Mouse (Mus musculus): ENCODE measurements around the gene Pex5l. TPM values are rescaled to one million over a fixed set of nuclear protein-coding genes. Genes with fewer than 3 reads are reported as not detected.

Pex5l gene
- polyA plus RNA-seq, 1 experiment from 2014 or later = 0.14 TPM

DNA sequence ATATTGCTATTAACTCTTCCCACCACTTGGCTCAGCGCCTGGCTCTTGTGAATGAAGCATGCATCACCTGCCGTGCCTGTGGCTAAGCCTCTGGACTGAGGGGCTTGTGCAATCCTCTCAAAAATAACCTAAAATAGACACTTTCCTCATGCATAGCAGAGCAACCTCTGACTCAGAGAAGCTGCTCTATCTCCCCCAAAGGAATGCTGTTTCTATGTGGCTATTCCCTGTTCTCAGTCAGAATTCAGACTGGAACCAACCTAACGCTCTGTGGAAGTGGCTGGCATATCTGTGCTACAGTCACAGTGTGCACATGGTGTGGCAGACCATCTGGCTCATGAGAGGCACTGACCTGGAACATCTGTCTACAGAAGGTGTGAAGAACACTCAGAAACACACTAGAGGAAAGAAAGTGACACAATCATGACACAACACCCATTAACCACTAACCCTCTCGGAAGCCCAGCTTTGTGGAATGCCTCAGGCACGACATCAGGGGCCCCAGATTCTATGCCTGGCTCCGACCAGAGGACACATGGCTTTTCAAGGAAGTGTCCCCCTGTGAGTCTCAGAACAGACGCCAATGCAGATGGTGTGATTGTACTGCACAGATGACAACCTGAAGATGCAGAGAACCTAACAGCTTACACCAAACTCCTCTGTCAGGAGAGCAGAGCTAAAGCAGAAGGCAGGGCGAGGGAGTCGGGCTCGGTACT is 68.6 kb downstream of the Pex5l start:
- H3K4me1 ChIP-seq (replicated peaks; ENCODE audit: control insufficient read depth, insufficient read depth, low read length) = no peaks in the 10 kb centered on the region
- no peak overlapping the region for H3K4me2 ChIP-seq (replicated peaks; ENCODE audit: low read depth)
- H3K36me3 ChIP-seq (ENCODE audit: control insufficient read depth, insufficient read depth) = no peaks in the 10 kb centered on the region
- no peaks in the 10 kb centered on the region for H3K27me3 ChIP-seq (replicated peaks; ENCODE audit: control insufficient read depth, insufficient read depth, low read length)
- no peak overlapping the region for H3K4me3 ChIP-seq (ENCODE audit: low read depth, low read length)
- WGBS = 68% methylated on average over 10 of the region's 10 CpGs
- TF ChIP-seq CTCF (IDR thresholded peaks at IDR 0.05; ENCODE audit: low read depth) = no peak
- no peaks in the 10 kb centered on the region for H3K9me3 ChIP-seq (ENCODE audit: control insufficient read depth)
- no peak overlapping the region for H3K9ac ChIP-seq (ENCODE audit: low read depth, low read length)
- no peak for ATAC-seq
- H3K27ac ChIP-seq (ENCODE audit: low read depth, low read length) = no peak overlapping the region

DNA sequence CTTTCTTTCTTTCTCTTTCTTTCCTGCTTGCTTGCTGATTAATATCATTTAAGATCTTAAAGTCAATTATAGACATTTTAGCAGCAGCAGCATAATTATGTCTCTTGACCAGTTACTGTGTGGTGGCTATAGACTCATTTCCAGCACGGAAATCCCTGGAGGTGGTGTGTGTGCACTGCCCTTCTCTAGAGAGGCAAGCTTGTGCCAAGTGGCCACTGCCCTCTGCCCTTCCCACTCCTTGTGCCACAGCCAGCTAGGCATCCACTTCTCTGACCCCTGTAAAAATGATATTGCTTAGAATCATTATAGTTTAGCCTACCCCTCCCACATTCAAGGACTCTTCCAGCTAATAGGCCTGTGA is 69.2 kb downstream of the Pex5l start:
- Histone ChIP-seq H3K27ac (ENCODE audit: low read depth, low read length) (no peak overlapping the region), H3K27me3 (replicated peaks; ENCODE audit: control insufficient read depth, insufficient read depth, low read length) (no peaks in the 10 kb centered on the region), H3K9ac (ENCODE audit: low read depth, low read length) (no peak overlapping the region), H3K4me2 (replicated peaks; ENCODE audit: low read depth) (no peak overlapping the region), H3K4me3 (ENCODE audit: low read depth, low read length) (no peak overlapping the region), H3K36me3 (ENCODE audit: control insufficient read depth, insufficient read depth) (no peaks in the 10 kb centered on the region), H3K4me1 (replicated peaks; ENCODE audit: control insufficient read depth, insufficient read depth, low read length) (no peaks in the 10 kb centered on the region), H3K9me3 (ENCODE audit: control insufficient read depth) (no peaks in the 10 kb centered on the region)
- no peak for TF ChIP-seq CTCF (IDR thresholded peaks at IDR 0.05; ENCODE audit: low read depth)
- WGBS = 77% methylated on average over 1 of the region's 1 CpGs
- ATAC-seq = no peak

DNA sequence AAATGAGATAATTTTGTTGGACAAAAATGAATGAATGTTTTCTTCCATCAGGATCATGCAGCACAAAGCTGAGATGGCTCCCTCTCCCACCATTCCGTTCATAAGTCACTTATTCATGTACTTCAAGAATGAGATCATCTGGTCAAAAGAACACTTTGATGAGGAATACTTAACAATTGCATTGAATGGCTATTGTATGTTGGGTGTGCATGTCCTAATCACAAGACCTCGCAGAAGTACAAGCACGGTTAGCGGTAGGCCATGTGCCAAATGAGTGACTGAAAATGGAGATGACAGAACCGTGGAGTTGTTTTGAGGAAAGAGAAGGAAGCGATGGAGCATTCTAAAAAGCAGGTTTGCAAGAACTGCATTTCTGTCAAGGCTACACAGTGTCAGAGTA is 72.3 kb downstream of the Pex5l start:
- WGBS = 92% methylated on average over 6 of the region's 6 CpGs

DNA sequence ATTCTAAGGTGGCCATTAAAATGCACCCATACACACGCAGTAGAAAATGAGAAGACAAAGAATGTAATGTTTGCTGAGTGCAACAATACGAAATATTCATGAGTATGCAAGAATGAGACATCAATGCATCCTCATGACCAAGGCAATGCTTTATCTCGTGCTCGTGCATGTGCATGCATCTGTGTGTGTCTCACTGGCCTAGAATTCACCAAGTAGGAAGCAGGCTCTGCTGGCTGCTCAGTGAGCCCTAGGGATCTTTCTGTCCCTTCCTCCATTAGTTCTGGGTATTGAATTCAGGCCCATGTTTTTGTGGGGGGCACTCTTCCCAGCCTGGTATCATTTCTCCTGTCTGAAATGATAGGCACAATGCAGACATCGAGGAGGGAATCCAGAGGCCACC is 74.9 kb downstream of the Pex5l start:
- no peak overlapping the region for H3K4me3 ChIP-seq (ENCODE audit: low read depth, low read length)
- H3K36me3 ChIP-seq (ENCODE audit: control insufficient read depth, insufficient read depth) = no peaks in the 10 kb centered on the region
- H3K4me1 ChIP-seq (replicated peaks; ENCODE audit: control insufficient read depth, insufficient read depth, low read length) = no peaks in the 10 kb centered on the region
- H3K27me3 ChIP-seq (replicated peaks; ENCODE audit: control insufficient read depth, insufficient read depth, low read length) = no peaks in the 10 kb centered on the region
- H3K9me3 ChIP-seq (ENCODE audit: control insufficient read depth) = no peaks in the 10 kb centered on the region
- no peak overlapping the region for H3K4me2 ChIP-seq (replicated peaks; ENCODE audit: low read depth)
- 87% methylated on average over 5 of the region's 5 CpGs for WGBS
- TF ChIP-seq CTCF (IDR thresholded peaks at IDR 0.05; ENCODE audit: low read depth) = no peak
- H3K27ac ChIP-seq (ENCODE audit: low read depth, low read length) = no peak overlapping the region
- no peak for ATAC-seq
- H3K9ac ChIP-seq (ENCODE audit: low read depth, low read length) = no peak overlapping the region

More for the DNA sequence above, 72.3 kb downstream of the Pex5l start:
- TF ChIP-seq CTCF (IDR thresholded peaks at IDR 0.05; ENCODE audit: low read depth) = no peak
- Histone ChIP-seq H3K9ac (ENCODE audit: low read depth, low read length) (no peak overlapping the region), H3K27me3 (replicated peaks; ENCODE audit: control insufficient read depth, insufficient read depth, low read length) (no peaks in the 10 kb centered on the region), H3K4me2 (replicated peaks; ENCODE audit: low read depth) (no peak overlapping the region), H3K4me1 (replicated peaks; ENCODE audit: control insufficient read depth, insufficient read depth, low read length) (no peaks in the 10 kb centered on the region), H3K27ac (ENCODE audit: low read depth, low read length) (no peak overlapping the region), H3K4me3 (ENCODE audit: low read depth, low read length) (no peak overlapping the region), H3K9me3 (ENCODE audit: control insufficient read depth) (no peaks in the 10 kb centered on the region), H3K36me3 (ENCODE audit: control insufficient read depth, insufficient read depth) (no peaks in the 10 kb centered on the region)
- no peak for ATAC-seq

DNA sequence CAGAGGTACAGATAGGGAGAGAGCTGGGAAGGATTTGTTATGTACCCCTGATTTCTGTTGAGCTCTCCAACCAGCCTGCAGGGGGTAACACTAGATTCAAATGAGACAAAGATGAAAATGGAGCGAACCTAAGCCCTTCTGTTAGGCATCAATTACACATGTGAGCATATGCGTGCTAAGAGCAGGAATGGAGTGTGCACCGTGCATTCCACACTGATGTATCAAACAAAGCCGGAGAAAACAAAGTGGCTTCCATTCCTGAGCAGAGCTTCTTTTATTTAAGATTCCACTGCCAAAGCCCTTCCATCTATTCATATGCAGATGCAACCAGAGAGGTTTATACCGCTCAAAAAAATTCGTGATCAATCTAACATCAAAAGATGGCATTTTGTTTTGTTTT is 79.5 kb downstream of the Pex5l start:
- 64% methylated on average over 6 of the region's 6 CpGs for WGBS
- no peaks in the 10 kb centered on the region for H3K4me1 ChIP-seq (replicated peaks; ENCODE audit: control insufficient read depth, insufficient read depth, low read length)
- no peak for TF ChIP-seq CTCF (IDR thresholded peaks at IDR 0.05; ENCODE audit: low read depth)
- H3K4me2 ChIP-seq (replicated peaks; ENCODE audit: low read depth) = no peak overlapping the region
- no peak overlapping the region for H3K9ac ChIP-seq (ENCODE audit: low read depth, low read length)
- H3K9me3 ChIP-seq (ENCODE audit: control insufficient read depth) = no peaks in the 10 kb centered on the region
- no peak for ATAC-seq
- H3K27me3 ChIP-seq (replicated peaks; ENCODE audit: control insufficient read depth, insufficient read depth, low read length) = no peaks in the 10 kb centered on the region
- no peaks in the 10 kb centered on the region for H3K36me3 ChIP-seq (ENCODE audit: control insufficient read depth, insufficient read depth)
- H3K27ac ChIP-seq (ENCODE audit: low read depth, low read length) = no peak overlapping the region
- no peak overlapping the region for H3K4me3 ChIP-seq (ENCODE audit: low read depth, low read length)

DNA sequence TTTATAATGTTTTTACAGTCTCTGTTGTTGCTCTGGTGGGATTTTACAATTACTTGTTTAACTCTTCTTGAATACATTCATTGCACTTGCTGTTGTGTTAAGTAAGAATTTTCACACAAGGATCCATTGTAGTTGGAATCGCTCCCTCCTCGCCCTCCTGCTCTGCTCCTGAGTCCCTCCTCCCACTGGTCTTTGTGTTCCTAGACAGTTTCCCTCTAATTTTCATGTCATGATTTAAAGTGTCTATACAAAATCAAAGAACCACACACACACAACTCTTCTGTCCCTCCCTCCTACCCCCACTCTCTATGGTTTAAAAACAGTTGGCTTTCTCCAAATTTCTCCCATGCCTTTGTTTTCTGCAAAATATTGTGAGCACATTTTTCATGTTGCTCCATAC is 81.6 kb downstream of the Pex5l start:
- no peak for TF ChIP-seq CTCF (IDR thresholded peaks at IDR 0.05; ENCODE audit: low read depth)
- Histone ChIP-seq H3K4me2 (replicated peaks; ENCODE audit: low read depth) (no peak overlapping the region), H3K4me1 (replicated peaks; ENCODE audit: control insufficient read depth, insufficient read depth, low read length) (no peaks in the 10 kb centered on the region), H3K27ac (ENCODE audit: low read depth, low read length) (no peak overlapping the region), H3K36me3 (ENCODE audit: control insufficient read depth, insufficient read depth) (no peaks in the 10 kb centered on the region), H3K4me3 (ENCODE audit: low read depth, low read length) (no peak overlapping the region), H3K27me3 (replicated peaks; ENCODE audit: control insufficient read depth, insufficient read depth, low read length) (no peaks in the 10 kb centered on the region), H3K9me3 (ENCODE audit: control insufficient read depth) (no peaks in the 10 kb centered on the region), H3K9ac (ENCODE audit: low read depth, low read length) (no peak overlapping the region)
- 84% methylated on average over 2 of the region's 2 CpGs for WGBS
- no peak for ATAC-seq

DNA sequence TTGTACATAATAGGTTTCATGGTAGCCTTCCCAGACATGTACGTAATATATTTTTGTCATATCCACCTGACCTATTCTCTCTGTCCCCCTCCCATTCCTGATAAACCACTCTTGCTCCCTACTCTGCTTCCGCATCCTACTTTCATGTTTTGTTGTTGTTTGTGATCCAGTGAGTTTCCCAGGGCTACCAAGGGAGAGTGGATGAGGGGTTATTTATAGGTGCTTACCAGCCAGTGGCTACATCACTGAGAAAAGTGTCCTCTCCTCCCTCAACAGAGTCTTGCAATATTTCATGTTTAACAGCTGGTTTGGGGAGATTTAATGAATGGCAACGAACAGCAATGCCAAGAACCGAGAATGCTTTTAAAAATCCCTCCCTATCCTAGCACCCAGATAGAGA is 82.0 kb downstream of the Pex5l start:
- Histone ChIP-seq H3K4me2 (replicated peaks; ENCODE audit: low read depth) (no peak overlapping the region), H3K4me3 (ENCODE audit: low read depth, low read length) (no peak overlapping the region), H3K27ac (ENCODE audit: low read depth, low read length) (no peak overlapping the region), H3K27me3 (replicated peaks; ENCODE audit: control insufficient read depth, insufficient read depth, low read length) (no peaks in the 10 kb centered on the region), H3K36me3 (ENCODE audit: control insufficient read depth, insufficient read depth) (no peaks in the 10 kb centered on the region), H3K9ac (ENCODE audit: low read depth, low read length) (no peak overlapping the region), H3K4me1 (replicated peaks; ENCODE audit: control insufficient read depth, insufficient read depth, low read length) (no peaks in the 10 kb centered on the region), H3K9me3 (ENCODE audit: control insufficient read depth) (no peaks in the 10 kb centered on the region)
- 81% methylated on average over 4 of the region's 4 CpGs for WGBS
- ATAC-seq = no peak
- no peak for TF ChIP-seq CTCF (IDR thresholded peaks at IDR 0.05; ENCODE audit: low read depth)
